Mouse (Mus musculus) monocyte, adult 2 months (primary cell): ENCODE data around the gene Gm20388.
A peak's percentile ranks its signal among the peaks of the same experiment; 100 is the strongest.
"Not testable (repeated sequence)": the region's sequence is repeated elsewhere in the genome, so short reads cannot be mapped to it uniquely, and the experiment has no call there.

ENCODE experiments used
- DNase-seq, 2 experiments: peaks; one replicate each; pipeline ENCODE4 v3.0.0; 2022; ENCODE audit warnings: low spot score in 2 of 2, low read depth in 1 of 2

Gm20388 gene

GRCm38 (mm10) chr8:123014429-123014828 lies 3103.8 kb downstream of the Gm20388 start:
- no peak for DNase-seq

- no peak for DNase-seq
These were observed 3104.4 kb downstream of the Gm20388 start for GRCm38 (mm10) chr8:123015074-123015473.

GRCm38 (mm10) chr8:123017143-123017542 lies 3106.5 kb downstream of the Gm20388 start:
- DNase-seq = no peak

DNA sequence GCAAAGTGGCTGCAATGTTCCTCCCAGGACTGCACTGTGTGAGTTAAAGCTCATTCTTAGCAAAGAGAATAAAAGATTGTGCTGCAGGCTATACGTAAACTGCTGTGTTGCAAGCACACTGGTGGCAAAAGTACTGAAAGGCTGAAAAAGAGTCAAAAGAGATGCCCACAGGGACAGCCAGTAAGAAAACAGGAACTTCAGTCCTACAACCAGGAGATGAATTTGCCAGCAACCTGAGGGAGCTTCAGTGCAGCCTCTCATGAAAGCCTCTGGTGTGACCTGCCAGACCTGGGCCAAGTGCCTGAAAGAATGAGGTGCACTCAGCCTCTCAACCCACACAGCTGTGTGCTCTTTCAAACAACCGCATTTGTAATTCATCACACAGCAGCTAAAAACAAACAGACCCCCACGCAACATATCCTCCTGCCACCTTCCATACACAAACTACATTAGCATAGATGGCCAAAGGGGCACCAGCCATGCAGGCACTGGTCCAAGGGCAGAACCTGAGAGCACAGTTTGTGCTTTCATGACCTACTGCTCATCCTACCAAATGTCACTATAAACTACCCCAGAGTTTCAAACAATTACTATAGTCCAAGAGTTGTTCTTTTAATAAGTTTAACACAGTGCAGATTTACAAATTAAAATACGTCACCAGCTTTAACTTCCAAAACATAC lies 3108.0 kb downstream of the Gm20388 start:
- no peak for DNase-seq

- no peak for DNase-seq
These were observed 3109.4 kb downstream of the Gm20388 start for GRCm38 (mm10) chr8:123020084-123020483.

GRCm38 (mm10) chr8:123020859-123021258 lies 3110.2 kb downstream of the Gm20388 start:
- no peak for DNase-seq

GRCm38 (mm10) chr8:123021259-123021658 lies 3110.6 kb downstream of the Gm20388 start:
- DNase-seq = peak in 1 of 2 experiments; percentile 44

DNA sequence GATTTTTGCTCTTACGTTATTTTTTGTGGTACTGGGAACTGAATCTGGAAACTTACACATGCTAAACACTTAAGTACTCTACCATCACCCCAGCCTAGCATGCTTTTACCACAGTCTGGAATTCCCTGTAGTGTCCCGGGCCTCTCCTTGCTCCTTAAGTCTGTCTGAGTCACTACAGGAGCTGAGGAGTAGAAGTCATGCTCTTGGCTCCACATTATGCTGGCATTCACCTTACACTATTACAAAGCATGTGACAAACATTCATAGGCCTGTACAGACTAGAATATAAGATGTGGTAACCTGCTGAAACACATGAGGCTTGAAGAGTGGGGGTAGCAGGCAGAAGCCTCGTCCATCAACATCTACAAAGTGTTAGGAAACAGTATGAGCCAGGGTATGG lies 3112.1 kb downstream of the Gm20388 start:
- DNase-seq = no peak

DNA sequence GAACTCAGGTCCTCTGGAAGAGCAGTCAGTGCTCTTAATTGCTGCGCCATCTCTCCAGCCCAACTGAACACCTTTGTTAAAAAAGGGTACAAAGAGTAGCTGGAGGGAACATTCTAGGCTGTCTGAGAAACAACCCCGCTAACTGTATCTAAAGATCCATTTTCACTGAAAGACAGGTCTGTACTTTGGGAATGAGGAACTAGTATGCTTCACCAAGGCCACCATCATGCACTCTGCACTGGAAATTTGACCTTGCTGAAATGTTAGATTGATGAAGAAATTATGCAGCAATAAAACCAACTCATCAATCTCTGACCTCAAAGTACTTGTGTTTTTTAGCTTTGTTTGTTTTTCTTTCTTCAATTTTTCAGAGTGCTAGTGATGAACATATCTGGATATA lies 3113.6 kb downstream of the Gm20388 start:
- no peak for DNase-seq

GRCm38 (mm10) chr8:123025951-123026351 lies 3115.3 kb downstream of the Gm20388 start:
- DNase-seq = no peak

DNA sequence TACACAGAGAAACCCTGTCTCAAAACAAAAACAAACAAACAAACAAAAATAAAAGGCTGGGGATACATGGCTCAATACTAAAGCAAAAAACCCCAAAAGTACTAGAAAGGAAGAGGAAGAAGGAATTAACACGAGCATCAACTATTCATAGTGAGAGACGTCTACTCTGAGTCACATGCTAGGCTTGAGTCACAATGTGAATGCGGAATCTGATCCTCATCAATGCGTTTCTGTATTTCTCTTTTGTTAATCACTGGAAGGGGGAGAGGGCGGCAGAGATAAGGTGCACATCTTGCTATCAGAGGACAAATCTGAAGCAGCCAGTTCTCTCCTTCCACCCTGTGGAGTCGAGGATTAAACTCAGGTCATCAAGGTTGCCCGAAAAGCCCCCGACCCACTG lies 3117.1 kb downstream of the Gm20388 start:
- no peak for DNase-seq

- not testable (repeated sequence) for DNase-seq
These were observed 3119.4 kb downstream of the Gm20388 start for GRCm38 (mm10) chr8:123030091-123030490.

- DNase-seq = no peak
These were observed 3120.8 kb downstream of the Gm20388 start for GRCm38 (mm10) chr8:123031321-123031978.

- DNase-seq = peak in 1 of 2 experiments; percentile 38
These were observed 3122.1 kb downstream of the Gm20388 start for GRCm38 (mm10) chr8:123032730-123033129.

DNA sequence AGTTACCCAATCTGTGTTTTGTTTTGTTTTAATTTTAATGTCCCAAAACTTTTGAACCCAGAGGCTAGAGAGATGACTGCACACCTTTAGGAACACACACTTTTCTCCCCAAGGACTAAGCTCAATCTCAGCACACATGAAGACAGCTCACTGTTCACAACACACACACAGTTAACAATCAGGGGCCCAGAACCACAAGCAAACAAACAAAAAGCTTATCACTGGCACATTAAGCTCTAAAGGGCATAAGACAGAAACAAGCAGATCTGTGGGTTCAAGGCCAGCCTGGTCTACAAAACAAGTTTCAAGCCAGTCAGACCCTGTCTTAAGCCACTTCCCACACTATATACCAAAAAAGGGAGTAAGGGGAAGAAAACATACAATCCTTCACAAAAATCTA lies 3122.8 kb downstream of the Gm20388 start:
- DNase-seq = no peak

DNA sequence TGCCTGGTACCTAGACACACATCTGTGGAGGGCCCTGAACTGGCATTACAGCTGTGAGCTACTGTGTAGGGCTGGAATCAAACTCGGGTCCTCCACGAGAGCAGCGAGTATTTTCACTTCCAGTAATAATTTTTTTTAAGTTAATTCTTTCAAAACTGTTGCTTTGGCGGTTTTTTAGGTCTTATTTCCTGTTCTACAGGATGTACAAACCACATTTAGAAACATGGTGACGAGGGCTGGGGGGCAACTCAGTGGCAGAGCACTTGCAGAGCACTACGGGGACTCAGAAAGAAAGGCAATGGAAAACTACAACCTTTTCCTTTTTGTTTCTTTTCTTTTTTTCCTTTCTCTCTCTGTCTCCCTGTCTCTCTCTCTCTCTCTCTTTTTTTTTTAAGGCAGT lies 3123.5 kb downstream of the Gm20388 start:
- DNase-seq = no peak

DNA sequence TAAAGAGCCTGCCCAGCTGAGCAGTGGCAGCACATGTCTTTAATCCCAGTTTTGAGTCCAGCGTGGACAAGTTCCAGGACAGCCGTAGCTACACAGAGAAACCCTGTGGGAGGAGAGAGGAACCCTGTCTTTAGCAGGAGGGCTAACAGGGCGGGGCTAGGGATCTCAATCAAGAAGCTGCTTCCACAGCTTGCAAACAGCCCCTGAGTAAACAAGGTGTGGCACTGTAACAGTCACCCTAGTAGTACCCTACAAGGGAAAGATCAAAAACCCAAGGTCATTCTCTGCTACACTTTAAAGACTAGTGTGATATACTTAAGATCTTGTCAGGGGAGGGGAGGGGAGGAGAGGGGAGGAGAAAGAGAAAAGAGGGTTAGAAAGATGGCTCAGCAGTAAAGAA lies 3126.3 kb downstream of the Gm20388 start:
- DNase-seq = no peak

- DNase-seq = no peak
These were observed 3126.8 kb downstream of the Gm20388 start for GRCm38 (mm10) chr8:123037487-123037886.

- DNase-seq = no peak
These were observed 3127.7 kb downstream of the Gm20388 start for GRCm38 (mm10) chr8:123038351-123038750.

DNA sequence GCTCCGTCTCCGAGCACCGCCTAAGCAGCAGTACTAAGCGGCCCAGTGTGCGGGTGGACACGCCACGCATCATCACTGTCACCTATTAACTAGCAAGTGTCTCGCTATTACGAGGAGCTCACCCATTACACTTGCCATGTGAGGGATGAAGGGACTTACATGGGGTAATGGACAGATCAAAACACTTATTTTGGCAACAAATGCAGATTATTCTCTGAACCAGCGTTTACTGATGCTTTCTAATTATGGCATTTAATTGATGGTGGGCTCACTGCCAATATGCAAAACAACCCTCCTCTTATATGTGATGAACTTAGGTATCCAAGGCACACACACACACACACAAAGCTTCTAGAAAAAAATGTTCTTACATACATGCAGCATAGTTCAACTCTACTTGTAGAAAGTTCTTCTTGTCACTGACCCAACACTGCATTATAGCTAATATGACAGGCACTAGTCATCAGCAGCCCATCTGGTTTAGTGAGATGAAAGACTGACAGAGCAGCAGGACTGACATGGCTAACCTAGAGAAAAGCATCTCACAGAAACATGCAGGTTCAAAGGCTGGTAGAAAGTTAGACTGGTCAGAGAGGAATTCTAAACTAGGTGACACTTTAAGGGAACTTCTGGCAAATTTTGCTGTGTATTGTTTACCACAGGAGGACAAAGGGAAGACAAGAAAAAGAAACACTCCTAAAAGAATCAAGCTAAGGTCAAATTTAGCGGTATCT lies 3128.9 kb downstream of the Gm20388 start:
- DNase-seq = no peak

DNA sequence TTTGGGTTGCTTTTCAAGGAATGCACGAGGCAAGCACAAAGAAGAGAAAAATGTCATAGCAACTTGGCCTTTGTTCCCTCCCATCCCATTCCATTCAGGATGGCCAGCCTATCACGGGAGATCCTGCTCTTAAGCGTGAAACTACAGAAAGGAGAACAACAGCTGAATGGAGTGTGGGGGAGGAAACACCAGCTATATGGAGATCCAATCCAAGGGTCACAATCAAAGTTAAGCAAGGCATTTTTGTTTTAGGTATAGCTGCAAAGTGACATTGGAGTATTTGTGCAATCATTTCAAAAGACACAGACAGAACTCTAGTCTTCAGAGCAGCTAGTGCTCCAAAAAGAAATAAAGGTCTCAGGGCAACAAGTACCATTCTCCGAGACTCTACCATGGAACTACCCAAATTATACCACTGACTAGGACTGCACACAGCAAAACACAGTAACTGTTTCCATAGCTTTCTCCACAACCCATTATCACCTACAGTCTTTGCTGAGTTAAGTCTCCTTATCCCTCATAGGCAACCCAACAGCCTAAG lies 3129.5 kb downstream of the Gm20388 start:
- no peak for DNase-seq
